Mouse (Mus musculus) liver, embryonic 14.5 days (tissue): Measurements from ENCODE around the gene Ppfia3.

Experiments used
- CTCF ChIP-seq: IDR thresholded peaks from 2 replicates; pipeline ENCODE4 v1.5.1; 2016; ENCODE audit warnings: antibody characterized with exemption, low read depth, control low read depth
- EP300 ChIP-seq: IDR thresholded peaks from 2 replicates; pipeline ENCODE4 v1.6.1; 2016; ENCODE audit warnings: antibody characterized with exemption, low read depth

GRCm38 (mm10) chr7:45316536-45316935 is 50.3 kb downstream of the Ppfia3 start:
- no peak for TF ChIP-seq EP300
- no peak for TF ChIP-seq CTCF
